Mouse (Mus musculus) myocyte (in vitro differentiated cells): ENCODE measurements around the gene Fads3.

ENCODE experiments used
- E2F4 ChIP-seq: IDR thresholded peaks from one replicate; pipeline ENCODE4 v1.6.1; 2011; ENCODE audit warnings: mild to moderate bottlenecking, control low read depth, moderate library complexity; ENCODE audit not compliant: insufficient read depth
- POLR2A ChIP-seq: IDR thresholded peaks from one replicate; pipeline ENCODE4 v1.6.1; 2011; ENCODE audit warnings: low read depth, mild to moderate bottlenecking, control low read depth, moderate library complexity; ENCODE audit not compliant: insufficient read length

GRCm38 (mm10) chr19:10106634-10107033 is 65.3 kb downstream of the Fads3 start:
- TF ChIP-seq POLR2A, result no peak
- TF ChIP-seq E2F4, result no peak
